Mouse (Mus musculus): ENCODE data around the gene Mrpl48.

DNA sequence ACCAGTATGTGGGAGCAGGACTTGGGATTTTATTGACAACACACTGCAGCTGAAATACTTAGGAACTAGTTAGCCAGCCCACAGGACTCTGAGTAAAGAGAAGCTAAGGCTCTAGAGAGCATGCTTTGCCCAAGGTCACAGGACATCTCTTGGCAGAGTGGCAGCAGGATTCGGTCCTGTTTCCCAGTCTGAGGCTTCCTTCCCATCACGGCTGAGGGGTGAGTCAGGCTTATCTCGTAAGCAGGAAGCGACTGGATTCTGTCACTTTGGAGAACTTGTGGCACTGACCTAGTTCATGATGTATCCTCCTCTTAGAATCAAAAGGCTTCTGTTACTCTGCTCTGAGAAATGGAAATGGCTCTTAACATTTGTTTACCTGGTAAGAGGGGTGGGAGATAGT, 60.5 kb downstream of the Mrpl48 start:
- TF ChIP-seq CTCF (IDR thresholded peaks at IDR 0.05; ENCODE audit: insufficient read depth, low read depth, low read length) (no peak), POLR2A (IDR thresholded peaks at IDR 0.05; ENCODE audit: insufficient read depth, low read depth, low read length) (no peak)

All from olfactory bulb, adult 2 months (tissue).